Mouse (Mus musculus) heart, embryonic 14.5 days (tissue): ENCODE measurements at regions not wholly inside any gene's neighbourhood (a gene's known extent, or its start where the extent isn't known, plus 50 kb on each side); places are given as distances from the start of the nearest gene placed in this dataset.

Source experiments
- ATAC-seq: fragments of 200-750 bp; cut with Nextera tagmentation; 2 replicates; pipeline ENCODE4 v1.8.0; 2017; ENCODE audit warnings: low read depth, moderate TSS enrichment; ENCODE audit not compliant: insufficient number of reproducible peaks, insufficient read depth, low FRiP score
- H3K27ac ChIP-seq, 2 experiments: fragments of 200-500 bp in 1 of 2; fragments of 300-500 bp in 1 of 2; sonication (generic) in 1 of 2; replicated peaks in 1 of 2; 2 replicates each; pipeline ENCODE4 v1.5.1; 2012 to 2014; ENCODE audit warnings: low read depth in 2 of 2, low read length in 2 of 2, control low read depth in 1 of 2, mild to moderate bottlenecking in 1 of 2, mixed read lengths in 1 of 2; ENCODE audit not compliant: control insufficient read depth in 1 of 2, insufficient read depth in 1 of 2
- H3K27me3 ChIP-seq: fragments of 300-500 bp; sonication (generic); 2 replicates; pipeline ENCODE4 v1.6.1; 2014; ENCODE audit warnings: mild to moderate bottlenecking, low read length, control low read depth; ENCODE audit not compliant: control insufficient read depth, insufficient read depth
- H3K36me3 ChIP-seq: fragments of 300-500 bp; sonication (generic); 2 replicates; pipeline ENCODE4 v1.6.1; 2014; ENCODE audit warnings: mild to moderate bottlenecking, control low read depth, low read length, mixed read lengths; ENCODE audit not compliant: control insufficient read depth, insufficient read depth
- H3K4me1 ChIP-seq, 2 experiments: fragments of 200-500 bp in 1 of 2; fragments of 300-500 bp in 1 of 2; sonication (generic) in 1 of 2; 2 replicates each; pipeline ENCODE4 v1.6.1; 2012 to 2014; ENCODE audit warnings: low read length in 2 of 2, control low read depth in 1 of 2, mixed read lengths in 1 of 2; ENCODE audit not compliant: control insufficient read depth in 2 of 2, insufficient read depth in 2 of 2
- H3K4me2 ChIP-seq: fragments of 300-500 bp; sonication (generic); 2 replicates; pipeline ENCODE4 v1.6.1; 2014; ENCODE audit warnings: mild to moderate bottlenecking, low read length
- H3K4me3 ChIP-seq, 2 experiments: fragments of 200-500 bp in 1 of 2; fragments of 300-500 bp in 1 of 2; sonication (generic) in 1 of 2; 2 replicates each; pipeline ENCODE4 v1.5.1; 2012 to 2014; ENCODE audit warnings: low read length in 2 of 2, mild to moderate bottlenecking in 2 of 2, control low read depth in 1 of 2, low read depth in 1 of 2, moderate library complexity in 1 of 2; ENCODE audit not compliant: control insufficient read depth in 1 of 2, insufficient read depth in 1 of 2
- H3K9ac ChIP-seq: fragments of 300-500 bp; sonication (generic); 2 replicates; pipeline ENCODE4 v1.6.1; 2014; ENCODE audit warnings: mild to moderate bottlenecking, low read length
- H3K9me3 ChIP-seq: fragments of 300-500 bp; sonication (generic); 2 replicates; pipeline ENCODE4 v1.6.1; 2016; ENCODE audit warnings: low read length, control low read depth; ENCODE audit not compliant: control insufficient read depth
- WGBS: fragments of 180-500 bp; shearing (Covaris S2); extraction: QIAGEN DNeasy Blood & Tissue Kit; methylation state at CpG from one replicate; pipeline ENCODE4 v1.1.7; 2014; 5-methylcytosine and 5-hydroxymethylcytosine counted together

DNA sequence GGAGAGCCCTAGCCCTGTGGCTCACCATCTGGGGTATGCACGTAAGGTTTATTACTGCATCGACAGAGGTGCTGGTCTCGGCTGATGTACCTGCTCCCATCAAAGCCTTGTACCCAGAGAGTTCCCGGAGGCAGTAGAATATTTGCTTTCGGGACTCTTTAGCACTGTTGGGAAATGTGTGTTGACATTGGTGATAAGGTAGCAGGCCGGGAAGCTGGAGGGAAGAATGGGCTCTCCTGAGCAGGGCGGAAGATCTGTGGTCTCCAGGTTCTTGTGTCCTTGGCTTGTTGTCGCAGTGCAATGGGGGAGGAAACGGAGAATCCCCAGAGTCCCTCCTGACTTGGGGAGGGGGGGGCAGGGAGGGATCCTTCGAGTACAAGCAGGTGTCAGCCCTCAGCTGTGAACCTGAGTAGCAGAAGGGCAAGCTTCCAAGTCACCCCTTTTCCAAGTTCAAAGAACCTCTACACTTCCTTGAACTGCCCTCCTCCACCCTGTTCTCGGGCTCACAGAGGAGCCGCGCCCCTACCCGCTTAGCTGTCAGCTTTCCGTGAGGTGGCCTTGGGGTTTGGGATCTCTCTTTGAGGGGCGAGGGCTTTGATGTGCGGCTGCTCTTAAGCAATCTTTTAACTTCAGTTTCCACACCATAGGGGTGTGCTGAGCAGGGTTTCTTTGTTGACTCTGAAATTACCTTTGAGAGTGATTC lies 65.0 kb downstream of the Gadd45g start:
- H3K4me1 ChIP-seq = peaks cover 4 to 7% of the 10 kb centered on the region in 2 experiments; a peak in 3 of 4 replicates
- WGBS = 29% methylated on average over 17 of the region's 17 CpGs
- no peaks in the 10 kb centered on the region for H3K27me3 ChIP-seq
- no peak overlapping the region for H3K4me2 ChIP-seq
- ATAC-seq = no peak
- H3K27ac ChIP-seq = no peak overlapping the region
- H3K9ac ChIP-seq = no peak overlapping the region
- no peaks in the 10 kb centered on the region for H3K9me3 ChIP-seq
- no peak overlapping the region for H3K4me3 ChIP-seq
- H3K36me3 ChIP-seq = no peaks in the 10 kb centered on the region

GRCm38 (mm10) chr13:51912477-51912876 lies 66.0 kb downstream of the Gadd45g start:
- H3K4me3 ChIP-seq = no peak overlapping the region
- no peak overlapping the region for H3K9ac ChIP-seq
- H3K4me2 ChIP-seq = no peak overlapping the region
- H3K27ac ChIP-seq = no peak overlapping the region
- no peaks in the 10 kb centered on the region; the same call in 1 of the 2 replicates for H3K27me3 ChIP-seq
- WGBS = 82% methylated on average over 5 of the region's 5 CpGs
- no peak for ATAC-seq
- H3K36me3 ChIP-seq = no peaks in the 10 kb centered on the region
- peaks cover 4 to 7% of the 10 kb centered on the region in 2 experiments; a peak in 3 of 4 replicates for H3K4me1 ChIP-seq
- H3K9me3 ChIP-seq = no peaks in the 10 kb centered on the region

DNA sequence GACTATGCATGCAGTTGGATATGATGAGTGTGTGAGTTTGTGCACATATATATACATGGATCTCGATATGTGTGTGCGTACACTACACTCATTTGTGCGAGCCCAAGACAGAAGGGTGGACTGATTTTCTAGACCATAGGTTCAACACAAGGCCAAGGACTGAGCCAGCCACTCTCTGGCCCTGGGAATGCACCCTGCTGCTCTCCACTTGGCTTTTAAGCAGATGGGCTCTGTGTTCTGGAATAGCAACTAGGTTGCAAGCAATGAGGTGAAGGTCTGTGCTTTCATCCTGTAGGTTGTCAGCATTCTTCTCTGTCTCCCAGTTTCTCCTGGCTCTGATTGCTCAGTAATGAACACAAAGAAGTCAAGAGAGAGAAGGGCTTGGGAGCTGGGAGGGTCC lies 66.5 kb downstream of the Gadd45g start:
- Histone ChIP-seq H3K27ac (no peak overlapping the region), H3K27me3 (peaks cover 5% of the 10 kb centered on the region), H3K9me3 (no peaks in the 10 kb centered on the region), H3K4me1 (peaks cover 4 to 7% of the 10 kb centered on the region in 2 experiments; a peak in 3 of 4 replicates), H3K9ac (no peak overlapping the region), H3K4me3 (no peak overlapping the region), H3K36me3 (no peaks in the 10 kb centered on the region), H3K4me2 (no peak overlapping the region)
- 96% methylated on average over 3 of the region's 3 CpGs for WGBS
- ATAC-seq = no peak

GRCm38 (mm10) chr13:51916666-51917240 lies 70.3 kb downstream of the Gadd45g start:
- no peak overlapping the region for H3K27ac ChIP-seq
- H3K4me1 ChIP-seq = peaks cover 10 to 23% of the 10 kb centered on the region in 2 experiments
- 49% methylated on average over 15 of the region's 15 CpGs for WGBS
- ATAC-seq = no peak
- H3K9me3 ChIP-seq = no peaks in the 10 kb centered on the region
- peaks cover 24% of the 10 kb centered on the region for H3K27me3 ChIP-seq
- H3K36me3 ChIP-seq = no peaks in the 10 kb centered on the region
- H3K4me2 ChIP-seq = no peak overlapping the region
- H3K9ac ChIP-seq = no peak overlapping the region
- no peak overlapping the region for H3K4me3 ChIP-seq

- Histone ChIP-seq H3K36me3 (no peaks in the 10 kb centered on the region), H3K4me1 (peaks cover 10 to 23% of the 10 kb centered on the region in 2 experiments; a peak in 3 of 4 replicates), H3K27ac (no peak overlapping the region), H3K4me2 (no peak overlapping the region), H3K9me3 (no peaks in the 10 kb centered on the region), H3K27me3 (peaks cover 24% of the 10 kb centered on the region), H3K9ac (no peak overlapping the region), H3K4me3 (no peak overlapping the region)
- ATAC-seq = no peak
- 67% methylated on average over 7 of the region's 7 CpGs for WGBS
These were observed 71.2 kb downstream of the Gadd45g start for GRCm38 (mm10) chr13:51917658-51918057.

DNA sequence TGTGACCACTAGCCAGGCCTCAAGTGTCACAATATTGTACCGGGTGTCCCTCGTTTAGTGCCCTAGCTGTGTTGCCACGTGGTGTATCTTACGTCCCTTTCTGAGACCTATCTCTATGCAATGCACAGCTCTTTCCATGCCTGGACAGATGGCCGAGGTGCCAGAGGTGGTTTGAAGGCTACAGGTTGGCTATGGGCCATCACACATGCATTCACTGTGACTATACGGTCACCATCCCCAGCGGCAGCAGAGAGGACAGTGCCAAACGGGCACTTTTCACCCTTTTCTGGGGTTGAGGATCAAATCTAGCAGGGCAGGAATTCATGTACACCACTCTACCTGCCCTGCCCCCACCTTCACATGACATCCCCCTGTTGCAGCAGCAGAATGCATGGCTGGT lies 71.6 kb downstream of the Gadd45g start:
- peaks cover 10 to 23% of the 10 kb centered on the region in 2 experiments; a peak in 3 of 4 replicates for H3K4me1 ChIP-seq
- no peaks in the 10 kb centered on the region for H3K36me3 ChIP-seq
- H3K4me3 ChIP-seq = no peak overlapping the region
- no peak overlapping the region for H3K4me2 ChIP-seq
- H3K9me3 ChIP-seq = no peaks in the 10 kb centered on the region
- ATAC-seq = peak; percentile 17; the same call in 1 of the 2 replicates
- WGBS = 67% methylated on average over 8 of the region's 8 CpGs
- no peak overlapping the region for H3K9ac ChIP-seq
- H3K27me3 ChIP-seq = peaks cover 24% of the 10 kb centered on the region
- no peak overlapping the region for H3K27ac ChIP-seq

GRCm38 (mm10) chr13:51918781-51919170 lies 72.3 kb downstream of the Gadd45g start:
- H3K9me3 ChIP-seq = no peaks in the 10 kb centered on the region
- no peak for ATAC-seq
- no peak overlapping the region for H3K9ac ChIP-seq
- no peaks in the 10 kb centered on the region for H3K36me3 ChIP-seq
- WGBS = 23% methylated on average over 10 of the region's 10 CpGs
- no peak overlapping the region for H3K27ac ChIP-seq
- H3K27me3 ChIP-seq = peaks cover 24% of the 10 kb centered on the region
- peaks cover 10 to 23% of the 10 kb centered on the region in 2 experiments; a peak in 3 of 4 replicates for H3K4me1 ChIP-seq
- no peak overlapping the region for H3K4me3 ChIP-seq
- H3K4me2 ChIP-seq = no peak overlapping the region
